Mouse (Mus musculus) lung, postnatal 10 days (tissue): ENCODE results near the gene Tma7.

Source experiments
- DNase-seq: peaks from one replicate; pipeline ENCODE4 v3.0.0; 2021

Gene Tma7

GRCm38 (mm10) chr9:109060184-109060897, 22.0 kb downstream of the Tma7 start:
- DNase-seq, result no peak

GRCm38 (mm10) chr9:109059136-109059903, 23.1 kb downstream of the Tma7 start, which contains the start of gene Trex1:
TSS of gene Trex1 (minus strand) at chr9:109059734.
- peak; percentile 94 for DNase-seq

- DNase-seq, result no peak
These were observed 24.2 kb downstream of the Tma7 start for GRCm38 (mm10) chr9:109058006-109058765.

- DNase-seq, result no peak
These were observed 24.8 kb downstream of the Tma7 start for GRCm38 (mm10) chr9:109057543-109057942.

GRCm38 (mm10) chr9:109056916-109057315, 25.5 kb downstream of the Tma7 start:
- DNase-seq, result no peak

GRCm38 (mm10) chr9:109056081-109056690, 26.2 kb downstream of the Tma7 start:
- DNase-seq, result no peak

- DNase-seq, result no peak
These were observed 26.9 kb downstream of the Tma7 start for GRCm38 (mm10) chr9:109055271-109056030.

GRCm38 (mm10) chr9:109054712-109055111, 27.7 kb downstream of the Tma7 start:
- peak; percentile 83 for DNase-seq

- DNase-seq, result no peak
These were observed 28.5 kb downstream of the Tma7 start for GRCm38 (mm10) chr9:109053851-109054250.

GRCm38 (mm10) chr9:109053366-109053765, 29.0 kb downstream of the Tma7 start:
- DNase-seq, result no peak

GRCm38 (mm10) chr9:109052490-109053260, 29.7 kb downstream of the Tma7 start:
- DNase-seq, result no peak

GRCm38 (mm10) chr9:109051651-109052489, 30.5 kb downstream of the Tma7 start:
- no peak for DNase-seq

- no peak for DNase-seq
These were observed 31.3 kb downstream of the Tma7 start for GRCm38 (mm10) chr9:109051011-109051501.

GRCm38 (mm10) chr9:109050674-109050997, 31.8 kb downstream of the Tma7 start:
- DNase-seq, result no peak

GRCm38 (mm10) chr9:109049996-109050673, 32.3 kb downstream of the Tma7 start:
- no peak for DNase-seq

- DNase-seq, result no peak
These were observed 33.1 kb downstream of the Tma7 start for GRCm38 (mm10) chr9:109049316-109049715.

GRCm38 (mm10) chr9:109046306-109046705, 36.1 kb downstream of the Tma7 start:
- peak; percentile 76 for DNase-seq

GRCm38 (mm10) chr9:109041351-109041750, 41.0 kb downstream of the Tma7 start:
- no peak for DNase-seq

GRCm38 (mm10) chr9:109040906-109041305, 41.5 kb downstream of the Tma7 start:
- DNase-seq, result peak; percentile 59

- no peak for DNase-seq
These were observed 42.2 kb downstream of the Tma7 start for GRCm38 (mm10) chr9:109040216-109040615.
